Mouse (Mus musculus) T-helper 17 cell (primary cell): ENCODE measurements around the gene Meis3.

Experiments
- in situ Hi-C, 2 experiments: fragments of 300-600 bp; cut with MboI, MseI; formaldehyde crosslinking; loops; 1 replicate in 1 of 2; 2 replicates in 1 of 2; pipeline ENCODE4 v1.15.1; 2025; ENCODE audit warnings: high pct_unique_total_duplicates in 2 of 2

Meis3 gene

GRCm38 (mm10) chr7:16208781-16209665 lies 34.1 kb downstream of the Meis3 start:
- in situ Hi-C loops = no loop called here

GRCm38 (mm10) chr7:16210862-16211365 lies 36.0 kb downstream of the Meis3 start:
- in situ Hi-C loops = no loop called here

- in situ Hi-C loops = no loop called here
Measured at GRCm38 (mm10) chr7:16213196-16213595, 38.3 kb downstream of the Meis3 start.

GRCm38 (mm10) chr7:16213986-16214385 lies 39.1 kb downstream of the Meis3 start:
- in situ Hi-C loops = no loop called here

GRCm38 (mm10) chr7:16221582-16222272 lies 46.8 kb downstream of the Meis3 start, which contains the start of gene Dhx34:
TSS of gene Dhx34 (minus strand) at chr7:16222037.
- in situ Hi-C loops = no loop called here

- in situ Hi-C loops = no loop called here
Measured at GRCm38 (mm10) chr7:16229869-16230268, 55.0 kb downstream of the Meis3 start.
